In genomic region chr10:107312609-107313008, GRCm38 (mm10) we compare ENCODE assay signal across 15 mouse cellular contexts. TPM values are rescaled to one million over a fixed set of nuclear protein-coding genes. Genes with fewer than 3 reads are reported as not detected.
"Had no signal": no experiment of that assay in that cellular context is flagged by ENCODE, and none has a peak within 500 bp of the region (broad histone marks: within the 10 kb centered on the region; RNA-seq: fewer than 3 reads in every experiment).

No protein-coding gene starts in this region.

- H3K36me3 ChIP-seq: limb, embryonic 15.5 days; lung, embryonic 15.5 days; midbrain, embryonic 12.5 days had no signal

- H3K9me3 ChIP-seq: limb, embryonic 15.5 days; lung, embryonic 15.5 days; midbrain, embryonic 12.5 days had no signal

- H3K4me1 ChIP-seq: limb, embryonic 15.5 days; lung, embryonic 15.5 days; midbrain, embryonic 12.5 days had no signal

- H3K27ac ChIP-seq: limb, embryonic 15.5 days; lung, embryonic 15.5 days; macrophage; midbrain, embryonic 12.5 days had no signal

- H3K4me2 ChIP-seq: limb, embryonic 15.5 days; lung, embryonic 15.5 days; midbrain, embryonic 12.5 days had no signal

- DNase-seq: kidney, postnatal 14 days; lung, postnatal 14 days; right cerebral cortex, adult 18-20 months; right cerebral cortex, postnatal 4 days; spleen, adult 18-20 months; thymus, adult 18-20 months; thymus, postnatal 14 days had no signal

- H3K9ac ChIP-seq: limb, embryonic 15.5 days; lung, embryonic 15.5 days; midbrain, embryonic 12.5 days had no signal

- H3K27me3 ChIP-seq: limb, embryonic 15.5 days; lung, embryonic 15.5 days; midbrain, embryonic 12.5 days had no signal

- H3K4me3 ChIP-seq: limb, embryonic 15.5 days; lung, embryonic 15.5 days; midbrain, embryonic 12.5 days had no signal

- ATAC-seq: hindbrain, embryonic 16.5 days; inflammation-experienced regulatory T-cells, adult 6 months; midbrain, embryonic 16.5 days had no signal

RNA-seq across cellular contexts. Expression of gene Lin7a, which starts 41.1 kb away (rescaled TPM):
- total RNA-seq: megakaryocyte-erythroid progenitor cell, adult 5-6 weeks had no signal
- polyA plus RNA-seq: macrophage had no signal
